Mouse (Mus musculus): ENCODE data around the gene Sema3e. TPM values are rescaled to one million over a fixed set of nuclear protein-coding genes. Genes with fewer than 3 reads are reported as not detected.

Gene Sema3e
- polyA plus RNA-seq, 1 experiment = 0.09 TPM

GRCm38 (mm10) chr5:13987123-13987522, 38.0 kb upstream of the Sema3e start:
- no peaks in the 10 kb centered on the region for H3K4me1 ChIP-seq (replicated peaks; ENCODE audit: control insufficient read depth, insufficient read depth, low read length)
- H3K36me3 ChIP-seq (ENCODE audit: control insufficient read depth, insufficient read depth, low read length) = no peaks in the 10 kb centered on the region
- no peaks in the 10 kb centered on the region for H3K27me3 ChIP-seq (ENCODE audit: control insufficient read depth, insufficient read depth, low read length)
- DNase-seq = no peak
- H3K27ac ChIP-seq (ENCODE audit: control insufficient read depth, insufficient read depth, low read length) = no peak overlapping the region
- 51% methylated on average over 1 of the region's 1 CpGs for WGBS
- no peak overlapping the region for H3K4me3 ChIP-seq (ENCODE audit: control insufficient read depth, insufficient read depth, low read length)
- TF ChIP-seq POLR2A (IDR thresholded peaks at IDR 0.05; ENCODE audit: control insufficient read depth, extremely low read depth, insufficient read depth, low read length, poor library complexity) = no peak
- no peak for TF ChIP-seq CTCF (IDR thresholded peaks at IDR 0.05; ENCODE audit: borderline replicate concordance, control insufficient read depth, extremely low read depth, insufficient read depth, low read length, poor library complexity)

GRCm38 (mm10) chr5:13988023-13988422, 37.1 kb upstream of the Sema3e start:
- Histone ChIP-seq H3K27ac (ENCODE audit: control insufficient read depth, insufficient read depth, low read length) (no peak overlapping the region), H3K4me3 (ENCODE audit: control insufficient read depth, insufficient read depth, low read length) (no peak overlapping the region), H3K4me1 (replicated peaks; ENCODE audit: control insufficient read depth, insufficient read depth, low read length) (no peaks in the 10 kb centered on the region), H3K36me3 (ENCODE audit: control insufficient read depth, insufficient read depth, low read length) (no peaks in the 10 kb centered on the region), H3K27me3 (ENCODE audit: control insufficient read depth, insufficient read depth, low read length) (no peaks in the 10 kb centered on the region)
- 64% methylated on average over 2 of the region's 2 CpGs for WGBS
- DNase-seq = no peak
- no peak for TF ChIP-seq POLR2A (IDR thresholded peaks at IDR 0.05; ENCODE audit: control insufficient read depth, extremely low read depth, insufficient read depth, low read length, poor library complexity)
- TF ChIP-seq CTCF (IDR thresholded peaks at IDR 0.05; ENCODE audit: borderline replicate concordance, control insufficient read depth, extremely low read depth, insufficient read depth, low read length, poor library complexity) = no peak

GRCm38 (mm10) chr5:13992734-13993396, 32.2 kb upstream of the Sema3e start:
- no peak for TF ChIP-seq POLR2A (IDR thresholded peaks at IDR 0.05; ENCODE audit: control insufficient read depth, extremely low read depth, insufficient read depth, low read length, poor library complexity)
- no peak for TF ChIP-seq CTCF (IDR thresholded peaks at IDR 0.05; ENCODE audit: borderline replicate concordance, control insufficient read depth, extremely low read depth, insufficient read depth, low read length, poor library complexity)
- Histone ChIP-seq H3K4me1 (replicated peaks; ENCODE audit: control insufficient read depth, insufficient read depth, low read length) (no peaks in the 10 kb centered on the region), H3K36me3 (ENCODE audit: control insufficient read depth, insufficient read depth, low read length) (no peaks in the 10 kb centered on the region), H3K27me3 (ENCODE audit: control insufficient read depth, insufficient read depth, low read length) (no peaks in the 10 kb centered on the region), H3K4me3 (ENCODE audit: control insufficient read depth, insufficient read depth, low read length) (no peak overlapping the region), H3K27ac (ENCODE audit: control insufficient read depth, insufficient read depth, low read length) (no peak overlapping the region)
- 62% methylated on average over 11 of the region's 11 CpGs for WGBS
- DNase-seq = no peak

- no peak overlapping the region for H3K27ac ChIP-seq (ENCODE audit: control insufficient read depth, insufficient read depth, low read length)
- H3K4me3 ChIP-seq (ENCODE audit: control insufficient read depth, insufficient read depth, low read length) = no peak overlapping the region
- H3K36me3 ChIP-seq (ENCODE audit: control insufficient read depth, insufficient read depth, low read length) = no peaks in the 10 kb centered on the region
- H3K4me1 ChIP-seq (replicated peaks; ENCODE audit: control insufficient read depth, insufficient read depth, low read length) = no peaks in the 10 kb centered on the region
- DNase-seq = no peak
- H3K27me3 ChIP-seq (ENCODE audit: control insufficient read depth, insufficient read depth, low read length) = no peaks in the 10 kb centered on the region
- TF ChIP-seq POLR2A (IDR thresholded peaks at IDR 0.05; ENCODE audit: control insufficient read depth, extremely low read depth, insufficient read depth, low read length, poor library complexity) (no peak), CTCF (IDR thresholded peaks at IDR 0.05; ENCODE audit: borderline replicate concordance, control insufficient read depth, extremely low read depth, insufficient read depth, low read length, poor library complexity) (no peak)
- 93% methylated on average over 7 of the region's 7 CpGs for WGBS
Observed at GRCm38 (mm10) chr5:14028341-14028740, 3.3 kb downstream of the Sema3e start.

- H3K4me1 ChIP-seq (replicated peaks; ENCODE audit: control insufficient read depth, insufficient read depth, low read length) = no peaks in the 10 kb centered on the region
- TF ChIP-seq POLR2A (IDR thresholded peaks at IDR 0.05; ENCODE audit: control insufficient read depth, extremely low read depth, insufficient read depth, low read length, poor library complexity) (no peak), CTCF (IDR thresholded peaks at IDR 0.05; ENCODE audit: borderline replicate concordance, control insufficient read depth, extremely low read depth, insufficient read depth, low read length, poor library complexity) (no peak)
- no peak for DNase-seq
- no peak overlapping the region for H3K27ac ChIP-seq (ENCODE audit: control insufficient read depth, insufficient read depth, low read length)
- H3K27me3 ChIP-seq (ENCODE audit: control insufficient read depth, insufficient read depth, low read length) = no peaks in the 10 kb centered on the region
- no peaks in the 10 kb centered on the region for H3K36me3 ChIP-seq (ENCODE audit: control insufficient read depth, insufficient read depth, low read length)
- no peak overlapping the region for H3K4me3 ChIP-seq (ENCODE audit: control insufficient read depth, insufficient read depth, low read length)
- WGBS = 90% methylated on average over 1 of the region's 1 CpGs
Observed at GRCm38 (mm10) chr5:14030796-14031195, 5.7 kb downstream of the Sema3e start.

GRCm38 (mm10) chr5:14032056-14032455, 7.0 kb downstream of the Sema3e start:
- TF ChIP-seq POLR2A (IDR thresholded peaks at IDR 0.05; ENCODE audit: control insufficient read depth, extremely low read depth, insufficient read depth, low read length, poor library complexity) = no peak
- no peak for TF ChIP-seq CTCF (IDR thresholded peaks at IDR 0.05; ENCODE audit: borderline replicate concordance, control insufficient read depth, extremely low read depth, insufficient read depth, low read length, poor library complexity)
- no peaks in the 10 kb centered on the region for H3K36me3 ChIP-seq (ENCODE audit: control insufficient read depth, insufficient read depth, low read length)
- no peak for DNase-seq
- no peaks in the 10 kb centered on the region for H3K27me3 ChIP-seq (ENCODE audit: control insufficient read depth, insufficient read depth, low read length)
- no peaks in the 10 kb centered on the region for H3K4me1 ChIP-seq (replicated peaks; ENCODE audit: control insufficient read depth, insufficient read depth, low read length)
- WGBS = 66% methylated on average over 4 of the region's 4 CpGs
- no peak overlapping the region for H3K27ac ChIP-seq (ENCODE audit: control insufficient read depth, insufficient read depth, low read length)
- no peak overlapping the region for H3K4me3 ChIP-seq (ENCODE audit: control insufficient read depth, insufficient read depth, low read length)

GRCm38 (mm10) chr5:14033302-14033701, 8.2 kb downstream of the Sema3e start:
- DNase-seq = no peak
- Histone ChIP-seq H3K4me3 (ENCODE audit: control insufficient read depth, insufficient read depth, low read length) (no peak overlapping the region), H3K4me1 (replicated peaks; ENCODE audit: control insufficient read depth, insufficient read depth, low read length) (no peaks in the 10 kb centered on the region), H3K36me3 (ENCODE audit: control insufficient read depth, insufficient read depth, low read length) (no peaks in the 10 kb centered on the region), H3K27ac (ENCODE audit: control insufficient read depth, insufficient read depth, low read length) (no peak overlapping the region), H3K27me3 (ENCODE audit: control insufficient read depth, insufficient read depth, low read length) (no peaks in the 10 kb centered on the region)
- TF ChIP-seq CTCF (IDR thresholded peaks at IDR 0.05; ENCODE audit: borderline replicate concordance, control insufficient read depth, extremely low read depth, insufficient read depth, low read length, poor library complexity) (no peak), POLR2A (IDR thresholded peaks at IDR 0.05; ENCODE audit: control insufficient read depth, extremely low read depth, insufficient read depth, low read length, poor library complexity) (no peak)
- 54% methylated on average over 3 of the region's 3 CpGs for WGBS
